Mouse (Mus musculus): ENCODE measurements at regions not wholly inside any gene's neighbourhood (a gene's known extent, or its start where the extent isn't known, plus 50 kb on each side); places are given as distances from the start of the nearest gene placed in this dataset.
A peak's percentile ranks its signal among the peaks of the same experiment; 100 is the strongest.

DNA sequence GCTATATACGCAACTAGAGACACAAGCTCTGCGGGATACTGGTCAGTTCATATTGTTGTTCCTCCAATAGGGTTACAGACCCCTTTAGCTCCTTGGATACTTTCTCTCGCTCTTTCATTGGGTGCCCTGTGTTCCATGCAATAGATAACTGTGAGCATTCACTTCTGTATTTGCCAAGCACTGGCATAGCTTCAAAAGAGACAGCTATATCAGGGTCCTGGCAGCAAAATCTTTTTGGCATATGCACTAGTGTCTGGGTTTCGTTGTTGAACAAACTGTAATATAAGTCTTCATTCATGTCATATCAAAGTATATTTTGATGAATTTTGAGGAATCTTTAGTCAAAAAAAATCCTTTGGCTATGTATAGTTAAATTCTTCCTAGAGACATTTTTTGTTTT, 307.0 kb upstream of the Cdh7 start:
- DNase-seq (ENCODE audit: low spot score), result no peak

GRCm38 (mm10) chr1:109722449-109722848, 259.8 kb upstream of the Cdh7 start:
- DNase-seq (ENCODE audit: low spot score), result peak; percentile 14

DNA sequence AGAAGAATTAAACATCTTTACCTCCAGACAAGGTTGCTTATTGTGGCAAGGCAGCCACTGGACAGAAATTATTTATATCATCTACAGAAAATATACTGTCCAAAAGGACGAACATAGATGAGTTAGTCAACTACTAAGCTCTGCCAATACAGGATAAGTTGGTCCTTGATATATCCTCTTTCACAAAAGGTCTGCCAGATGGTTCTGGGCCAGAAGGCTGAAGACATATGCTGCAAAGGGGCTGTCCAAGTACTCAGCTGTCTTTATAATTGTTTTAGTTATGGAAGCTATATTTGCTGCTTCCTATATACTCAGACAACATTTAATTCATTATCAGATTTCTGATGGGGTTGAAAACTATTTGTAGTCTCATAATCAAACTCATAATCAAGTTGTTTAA, 246.2 kb upstream of the Cdh7 start:
- no peak for DNase-seq (ENCODE audit: low spot score)

All from retina, embryonic 14.5 days (tissue).